Mouse (Mus musculus): ENCODE measurements at regions not wholly inside any gene's neighbourhood (a gene's known extent, or its start where the extent isn't known, plus 50 kb on each side); places are given as distances from the start of the nearest gene placed in this dataset.

DNA sequence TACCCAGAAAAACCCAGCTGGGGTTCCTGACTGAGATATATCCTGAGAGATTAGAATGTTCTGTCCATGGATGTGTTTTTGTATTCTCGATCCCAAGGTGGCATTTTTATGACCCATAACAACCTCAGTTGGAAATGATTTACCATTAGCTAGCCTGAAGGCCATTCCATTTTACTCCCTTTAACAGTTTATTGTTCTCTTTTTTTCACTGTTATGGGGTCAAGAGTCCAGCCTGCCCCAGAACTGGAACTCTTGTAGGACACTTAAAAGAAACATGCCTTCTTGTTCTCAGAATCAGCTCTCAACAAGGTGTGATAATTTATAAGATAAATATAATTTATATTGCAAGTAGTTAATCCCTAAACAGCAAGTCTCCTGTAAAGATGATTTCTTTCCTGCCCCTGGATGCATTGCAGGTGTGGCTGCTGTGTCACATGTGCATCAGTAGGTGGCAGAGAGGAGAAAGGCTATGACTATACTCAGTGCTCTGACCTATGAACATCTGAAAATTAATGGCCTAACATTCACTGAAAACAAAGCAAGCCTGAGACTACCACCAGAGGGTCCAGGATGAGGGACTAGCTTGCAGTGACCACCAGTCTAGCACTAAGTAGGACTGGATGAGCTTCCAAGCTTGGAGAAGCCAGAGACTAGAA is 181.6 kb upstream of the Gm527 start:
- no peak overlapping the region for H3K4me3 ChIP-seq (ENCODE audit: low read depth, low read length)
- H3K36me3 ChIP-seq (ENCODE audit: control insufficient read depth, insufficient read depth) = no peaks in the 10 kb centered on the region
- no peaks in the 10 kb centered on the region for H3K27me3 ChIP-seq (replicated peaks; ENCODE audit: control insufficient read depth, insufficient read depth, low read length)
- H3K4me1 ChIP-seq (replicated peaks; ENCODE audit: control insufficient read depth, insufficient read depth, low read length) = no peaks in the 10 kb centered on the region
- peak; percentile 59 for TF ChIP-seq CTCF (IDR thresholded peaks at IDR 0.05; ENCODE audit: low read depth)
- WGBS = 31% methylated on average over 1 of the region's 1 CpGs
- no peak overlapping the region for H3K4me2 ChIP-seq (replicated peaks; ENCODE audit: low read depth)
- no peak overlapping the region for H3K9ac ChIP-seq (ENCODE audit: low read depth, low read length)
- H3K9me3 ChIP-seq (ENCODE audit: control insufficient read depth) = no peaks in the 10 kb centered on the region
- ATAC-seq = peak; percentile 100
- H3K27ac ChIP-seq (ENCODE audit: low read depth, low read length) = no peak overlapping the region

DNA sequence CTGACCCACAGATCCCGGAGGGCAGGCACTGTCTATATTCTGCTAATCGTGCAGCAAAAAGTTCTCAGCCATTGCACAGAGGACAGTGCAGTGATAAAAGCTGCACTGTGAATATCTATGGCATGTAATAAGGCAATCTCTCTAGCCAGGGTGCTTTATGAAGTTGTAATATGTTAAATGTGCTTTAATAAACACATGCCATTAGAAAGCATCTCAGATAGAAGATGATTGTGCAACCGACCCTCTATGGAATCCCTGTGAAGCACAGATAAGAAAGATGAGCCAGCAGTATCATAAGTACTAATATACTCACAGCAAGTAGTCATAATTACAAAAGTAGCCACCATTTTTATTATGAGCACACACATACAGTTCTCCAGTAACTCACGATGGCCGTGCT is 214.3 kb upstream of the Gm527 start:
- Histone ChIP-seq H3K9me3 (ENCODE audit: control insufficient read depth) (no peaks in the 10 kb centered on the region), H3K27me3 (replicated peaks; ENCODE audit: control insufficient read depth, insufficient read depth, low read length) (no peaks in the 10 kb centered on the region), H3K4me1 (replicated peaks; ENCODE audit: control insufficient read depth, insufficient read depth, low read length) (no peaks in the 10 kb centered on the region), H3K36me3 (ENCODE audit: control insufficient read depth, insufficient read depth) (no peaks in the 10 kb centered on the region), H3K4me2 (replicated peaks; ENCODE audit: low read depth) (no peak overlapping the region), H3K4me3 (ENCODE audit: low read depth, low read length) (no peak overlapping the region), H3K9ac (ENCODE audit: low read depth, low read length) (no peak overlapping the region), H3K27ac (ENCODE audit: low read depth, low read length) (no peak overlapping the region)
- TF ChIP-seq CTCF (IDR thresholded peaks at IDR 0.05; ENCODE audit: low read depth) = no peak
- WGBS = 82% methylated on average over 5 of the region's 5 CpGs
- ATAC-seq = no peak

DNA sequence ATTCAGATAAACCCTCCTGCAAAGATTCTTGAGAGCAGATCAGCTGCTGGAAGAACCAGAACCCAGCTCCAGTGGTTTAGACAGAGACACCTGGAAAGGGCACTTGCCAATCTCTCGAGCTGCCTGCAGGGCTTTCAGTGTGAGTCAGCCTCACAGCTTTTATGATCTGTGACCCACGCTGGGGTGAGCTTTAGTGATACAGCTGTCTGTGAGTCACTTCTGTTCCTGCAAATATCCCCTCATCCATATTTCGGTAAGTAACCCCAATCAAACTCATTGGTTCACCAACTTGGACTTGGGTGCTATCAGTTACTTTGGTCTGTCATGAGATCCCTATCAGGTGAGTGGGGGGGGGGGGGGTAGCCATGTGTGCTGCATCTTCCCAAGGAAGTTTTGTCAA is 216.6 kb upstream of the Gm527 start:
- H3K27me3 ChIP-seq (replicated peaks; ENCODE audit: control insufficient read depth, insufficient read depth, low read length) = no peaks in the 10 kb centered on the region
- TF ChIP-seq CTCF (IDR thresholded peaks at IDR 0.05; ENCODE audit: low read depth) = no peak
- H3K36me3 ChIP-seq (ENCODE audit: control insufficient read depth, insufficient read depth) = no peaks in the 10 kb centered on the region
- H3K4me3 ChIP-seq (ENCODE audit: low read depth, low read length) = no peak overlapping the region
- no peak for ATAC-seq
- no peaks in the 10 kb centered on the region for H3K9me3 ChIP-seq (ENCODE audit: control insufficient read depth)
- no peaks in the 10 kb centered on the region for H3K4me1 ChIP-seq (replicated peaks; ENCODE audit: control insufficient read depth, insufficient read depth, low read length)
- no peak overlapping the region for H3K9ac ChIP-seq (ENCODE audit: low read depth, low read length)
- no peak overlapping the region for H3K4me2 ChIP-seq (replicated peaks; ENCODE audit: low read depth)
- no peak overlapping the region for H3K27ac ChIP-seq (ENCODE audit: low read depth, low read length)
- WGBS = 64% methylated on average over 3 of the region's 3 CpGs

GRCm38 (mm10) chr12:64695343-64695742 is 220.9 kb upstream of the Fscb start:
- Histone ChIP-seq H3K4me3 (ENCODE audit: low read depth, low read length) (no peak overlapping the region), H3K9ac (ENCODE audit: low read depth, low read length) (no peak overlapping the region), H3K4me2 (replicated peaks; ENCODE audit: low read depth) (no peak overlapping the region), H3K27ac (ENCODE audit: low read depth, low read length) (no peak overlapping the region), H3K27me3 (replicated peaks; ENCODE audit: control insufficient read depth, insufficient read depth, low read length) (no peaks in the 10 kb centered on the region), H3K36me3 (ENCODE audit: control insufficient read depth, insufficient read depth) (no peaks in the 10 kb centered on the region), H3K9me3 (ENCODE audit: control insufficient read depth) (no peaks in the 10 kb centered on the region), H3K4me1 (replicated peaks; ENCODE audit: control insufficient read depth, insufficient read depth, low read length) (no peaks in the 10 kb centered on the region)
- 94% methylated on average over 1 of the region's 1 CpGs for WGBS
- no peak for TF ChIP-seq CTCF (IDR thresholded peaks at IDR 0.05; ENCODE audit: low read depth)
- ATAC-seq = no peak

DNA sequence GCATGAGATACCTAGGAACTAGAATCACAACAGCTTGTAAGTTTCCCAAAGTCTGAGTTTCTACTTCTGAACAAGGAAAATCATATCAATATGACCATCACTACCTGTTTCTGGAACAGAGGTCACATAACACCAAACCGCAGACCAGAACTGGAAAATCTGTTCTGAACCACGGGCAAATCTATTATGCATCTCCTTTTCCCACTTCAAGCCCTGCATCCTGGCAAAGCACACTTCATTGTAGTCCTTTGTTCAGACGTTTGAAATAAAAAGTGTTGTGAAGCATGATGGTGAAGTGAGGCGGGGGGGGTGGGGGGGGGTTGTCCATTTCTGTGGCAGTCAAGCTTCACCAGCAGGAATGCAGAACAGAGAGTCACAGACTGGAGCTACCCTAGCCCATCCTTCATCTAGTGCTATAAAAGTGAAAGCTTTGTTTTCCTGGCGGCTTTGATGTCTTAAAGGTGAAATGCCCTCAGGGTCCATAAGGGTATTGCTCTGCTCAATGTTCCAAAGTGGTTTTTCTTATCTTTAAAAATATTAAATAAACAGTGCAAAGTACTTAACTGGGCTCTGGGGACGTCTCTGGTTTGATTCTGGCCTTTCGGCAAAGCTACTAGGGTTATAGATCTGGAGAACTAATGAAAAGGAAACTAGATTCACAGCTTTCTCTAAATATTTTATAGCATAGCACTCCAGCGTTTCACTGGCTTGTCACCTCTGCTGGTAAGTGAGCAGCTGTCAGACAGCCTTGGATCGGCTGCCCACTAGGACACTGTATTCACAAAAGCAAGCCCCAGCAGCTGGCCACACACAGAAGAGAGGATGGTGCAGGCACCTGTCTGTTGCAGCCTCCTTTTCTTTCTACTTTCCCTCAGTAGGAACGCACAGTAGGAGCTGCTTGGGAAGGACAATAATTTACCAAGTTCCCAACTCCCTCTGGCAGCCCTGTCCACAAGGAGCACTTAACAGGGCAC is 218.0 kb upstream of the Fscb start:
- H3K9me3 ChIP-seq (ENCODE audit: control insufficient read depth) = no peaks in the 10 kb centered on the region
- TF ChIP-seq CTCF (IDR thresholded peaks at IDR 0.05; ENCODE audit: low read depth) = no peak
- H3K27me3 ChIP-seq (replicated peaks; ENCODE audit: control insufficient read depth, insufficient read depth, low read length) = no peaks in the 10 kb centered on the region
- no peak overlapping the region for H3K9ac ChIP-seq (ENCODE audit: low read depth, low read length)
- H3K4me3 ChIP-seq (ENCODE audit: low read depth, low read length) = no peak overlapping the region
- 22% methylated on average over 10 of the region's 10 CpGs for WGBS
- no peaks in the 10 kb centered on the region for H3K36me3 ChIP-seq (ENCODE audit: control insufficient read depth, insufficient read depth)
- no peaks in the 10 kb centered on the region for H3K4me1 ChIP-seq (replicated peaks; ENCODE audit: control insufficient read depth, insufficient read depth, low read length)
- peak; percentile 51 for ATAC-seq
- peak overlapping the region; percentile 48 for H3K4me2 ChIP-seq (replicated peaks; ENCODE audit: low read depth)
- H3K27ac ChIP-seq (ENCODE audit: low read depth, low read length) = no peak overlapping the region

DNA sequence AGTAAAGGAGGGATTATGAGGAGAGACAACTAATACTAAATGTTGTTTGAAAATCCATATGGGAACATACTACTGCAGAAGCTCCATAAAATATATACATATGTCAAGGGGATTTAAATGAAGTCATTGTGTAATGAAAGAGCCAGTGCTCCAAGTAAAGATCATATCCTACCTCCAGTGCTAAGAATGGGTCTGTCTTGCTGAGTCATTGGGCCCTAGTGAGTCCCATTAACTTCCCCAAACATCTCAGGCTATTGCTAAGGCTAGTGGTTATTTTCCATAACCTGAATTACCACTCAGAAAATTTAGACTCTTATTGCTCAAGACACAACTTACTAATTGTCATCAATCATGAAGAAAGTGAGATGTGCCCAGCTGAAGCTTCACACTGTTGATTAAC is 215.2 kb upstream of the Fscb start:
- Histone ChIP-seq H3K27ac (ENCODE audit: low read depth, low read length) (no peak overlapping the region), H3K36me3 (ENCODE audit: control insufficient read depth, insufficient read depth) (no peaks in the 10 kb centered on the region), H3K4me2 (replicated peaks; ENCODE audit: low read depth) (no peak overlapping the region), H3K4me3 (ENCODE audit: low read depth, low read length) (no peak overlapping the region), H3K9me3 (ENCODE audit: control insufficient read depth) (no peaks in the 10 kb centered on the region), H3K9ac (ENCODE audit: low read depth, low read length) (no peak overlapping the region), H3K4me1 (replicated peaks; ENCODE audit: control insufficient read depth, insufficient read depth, low read length) (no peaks in the 10 kb centered on the region), H3K27me3 (replicated peaks; ENCODE audit: control insufficient read depth, insufficient read depth, low read length) (no peaks in the 10 kb centered on the region)
- ATAC-seq = no peak
- TF ChIP-seq CTCF (IDR thresholded peaks at IDR 0.05; ENCODE audit: low read depth) = no peak
